Mouse (Mus musculus) brown adipose tissue, adult 24 weeks (tissue): ENCODE data around the gene Rfpl4. TPM values are rescaled to one million over a fixed set of nuclear protein-coding genes. Genes with fewer than 3 reads are reported as not detected.
"Not testable (repeated sequence)": the region's sequence is repeated elsewhere in the genome, so short reads cannot be mapped to it uniquely, and the experiment has no call there.

Source experiments
- H3K27ac ChIP-seq: fragments of 200-500 bp; replicated peaks from 2 replicates; pipeline ENCODE4 v1.5.1; 2012; ENCODE audit warnings: low read depth, mild to moderate bottlenecking, low read length
- H3K4me1 ChIP-seq: fragments of 200-500 bp; 2 replicates; pipeline ENCODE4 v1.6.1; 2012; ENCODE audit warnings: low read length, mixed read lengths; ENCODE audit not compliant: control insufficient read depth, insufficient read depth, insufficient read length
- H3K4me3 ChIP-seq: fragments of 200-500 bp; 2 replicates; pipeline ENCODE4 v1.5.1; 2012; ENCODE audit warnings: low read depth, mild to moderate bottlenecking, low read length, moderate library complexity; ENCODE audit not compliant: insufficient read depth
- polyA plus RNA-seq: library from polyadenylated mRNA; stranded (reverse); fragments of >200 nt; gene quantifications from 2 replicates; pipeline ENCODE4 v1.2.4, GENCODE M21; 2012; ENCODE audit not compliant: missing spikeins, insufficient read depth, insufficient read length

Gene Rfpl4
- not detected in 2 replicates for polyA plus RNA-seq

GRCm38 (mm10) chr7:5116850-5117249, at the start of gene Rfpl4:
Gene Rfpl4, minus strand, starts transcription at chr7:5116950.
- no peaks in the 10 kb centered on the region; the same call in 1 of the 2 replicates for H3K4me1 ChIP-seq
- no peak within 1 kb of the TSS for H3K4me3 ChIP-seq
- no peak within 1 kb of the TSS for H3K27ac ChIP-seq

GRCm38 (mm10) chr7:5149570-5149969, 32.8 kb upstream of the Rfpl4 start, which contains the start of gene Vmn1r55:
Gene Vmn1r55, minus strand, starts transcription at chr7:5149670.
- H3K27ac ChIP-seq, H3K4me1 ChIP-seq, H3K4me3 ChIP-seq: not testable (repeated sequence)

GRCm38 (mm10) chr7:5125549-5126406, 9.0 kb upstream of the Rfpl4 start, which contains the start of gene Rasl2-9:
Gene Rasl2-9, minus strand, starts transcription at chr7:5125950.
- Histone ChIP-seq H3K27ac (peak within 1 kb of the TSS; percentile 55), H3K4me3 (peak within 1 kb of the TSS; percentile 59), H3K4me1 (no peaks in the 10 kb centered on the region)

- H3K27ac ChIP-seq, result no peak overlapping the region
- H3K4me1 ChIP-seq, result no peaks in the 10 kb centered on the region
- no peak overlapping the region for H3K4me3 ChIP-seq
These were observed 8.3 kb upstream of the Rfpl4 start for GRCm38 (mm10) chr7:5125078-5125477.

- H3K4me3 ChIP-seq, result no peak overlapping the region
- no peak overlapping the region for H3K27ac ChIP-seq
- no peaks in the 10 kb centered on the region; the same call in 1 of the 2 replicates for H3K4me1 ChIP-seq
These were observed 4.0 kb downstream of the Rfpl4 start for GRCm38 (mm10) chr7:5112701-5113100.

- H3K4me1 ChIP-seq, result no peaks in the 10 kb centered on the region; the same call in 1 of the 2 replicates
- H3K4me3 ChIP-seq, result no peak overlapping the region
These were observed 7.4 kb downstream of the Rfpl4 start for GRCm38 (mm10) chr7:5109301-5109700.

GRCm38 (mm10) chr7:5108272-5108671, 8.5 kb downstream of the Rfpl4 start:
- no peak overlapping the region for H3K4me3 ChIP-seq
- H3K27ac ChIP-seq, result no peak overlapping the region
- no peaks in the 10 kb centered on the region; the same call in 1 of the 2 replicates for H3K4me1 ChIP-seq

More at GRCm38 (mm10) chr7:5109301-5109700, 7.4 kb downstream of the Rfpl4 start:
- no peak overlapping the region for H3K27ac ChIP-seq

- no peak overlapping the region for H3K27ac ChIP-seq
- H3K4me3 ChIP-seq, result no peak overlapping the region
- H3K4me1 ChIP-seq, result no peaks in the 10 kb centered on the region
These were observed 14.2 kb downstream of the Rfpl4 start for GRCm38 (mm10) chr7:5102564-5102963.

- no peaks in the 10 kb centered on the region for H3K4me1 ChIP-seq
- no peak overlapping the region for H3K4me3 ChIP-seq
- H3K27ac ChIP-seq, result 0 out of 2 replicates have a peak overlapping the region, but pooled peaks have one; percentile 23
These were observed 15.6 kb downstream of the Rfpl4 start for GRCm38 (mm10) chr7:5101066-5101663.

- H3K27ac ChIP-seq, result no peak overlapping the region
- no peaks in the 10 kb centered on the region for H3K4me1 ChIP-seq
- H3K4me3 ChIP-seq, result no peak overlapping the region
These were observed 17.0 kb downstream of the Rfpl4 start for GRCm38 (mm10) chr7:5099796-5100195.

GRCm38 (mm10) chr7:5098769-5099168, 18.0 kb downstream of the Rfpl4 start:
- no peak overlapping the region for H3K4me3 ChIP-seq
- no peaks in the 10 kb centered on the region for H3K4me1 ChIP-seq
- H3K27ac ChIP-seq, result no peak overlapping the region

- Histone ChIP-seq H3K27ac (no peak overlapping the region), H3K4me3 (no peak overlapping the region), H3K4me1 (0 out of 2 replicates have a peak, but pooled peaks cover 5% of the 10 kb centered on the region)
These were observed 23.8 kb downstream of the Rfpl4 start for GRCm38 (mm10) chr7:5092831-5093510.

GRCm38 (mm10) chr7:5092381-5092780, 24.4 kb downstream of the Rfpl4 start:
- 0 out of 2 replicates have a peak, but pooled peaks cover 5% of the 10 kb centered on the region for H3K4me1 ChIP-seq
- no peak overlapping the region for H3K4me3 ChIP-seq
- H3K27ac ChIP-seq, result no peak overlapping the region

- 0 out of 2 replicates have a peak, but pooled peaks cover 5% of the 10 kb centered on the region for H3K4me1 ChIP-seq
- H3K27ac ChIP-seq, result no peak overlapping the region
- H3K4me3 ChIP-seq, result no peak overlapping the region
These were observed 25.6 kb downstream of the Rfpl4 start for GRCm38 (mm10) chr7:5091008-5091728.
